8 mouse cellular contexts compared by ENCODE assay signal in genomic region chr9:62345633-62346387, GRCm38 (mm10). TPM values are rescaled to one million over a fixed set of nuclear protein-coding genes. Genes with fewer than 3 reads are reported as not detected.
DNase-seq lines count a peak whose midpoint lies in the region; ATAC-seq and TF ChIP-seq lines count a peak whose summit lies in the region.

No protein-coding gene starts in this region.

- in situ Hi-C loops in ES-E14 (cut with MboI; ENCODE audit: low sequenced_read_pairs in 2 of 2, unreplicated experiment in 2 of 2) = no loop called here

- H3K27me3 ChIP-seq in heart, embryonic 16.5 days (ENCODE audit: control insufficient read depth, insufficient read depth, low read length) = no peaks in the 10 kb centered on the region
- H3K27me3 ChIP-seq in liver, embryonic 14.5 days (ENCODE audit: control insufficient read depth, insufficient read depth, low read length) = no peaks in the 10 kb centered on the region; the same call in 1 of the 2 replicates

- WGBS in heart, embryonic 16.5 days = 41% methylated on average over 9 of the region's 9 CpGs
- 73% methylated on average over 9 of the region's 9 CpGs for WGBS in liver, embryonic 14.5 days (ENCODE audit: insufficient replicate concordance)

- peak overlapping the region; percentile 92 to 99; a peak in 3 of 4 replicates for H3K4me3 ChIP-seq in ES-E14 (ENCODE audit: insufficient read depth in 1 of 2, low read depth in 1 of 2, low read length in 2 of 2, poor library complexity in 1 of 2, severe bottlenecking in 1 of 2)
- H3K4me3 ChIP-seq in heart, embryonic 16.5 days (ENCODE audit: low read length) = peak overlapping the region; percentile 95
- H3K4me3 ChIP-seq in liver, embryonic 14.5 days (ENCODE audit: insufficient read depth in 1 of 2, low read depth in 2 of 2, low read length in 2 of 2) = peak overlapping the region in 1 of 2 experiments; percentile 71; a peak in 1 of 4 replicates

- no peak overlapping the region for H3K27ac ChIP-seq in ES-E14 (ENCODE audit: insufficient read depth, low read depth, low read length, poor library complexity, severe bottlenecking)
- peak overlapping the region; percentile 99 for H3K27ac ChIP-seq in heart, embryonic 16.5 days (ENCODE audit: low read length)
- peak overlapping the region; percentile 7; the same call in 1 of the 2 replicates for H3K27ac ChIP-seq in liver, embryonic 14.5 days

- no peak for TF ChIP-seq EP300 in liver, embryonic 14.5 days (IDR thresholded peaks at IDR 0.05; ENCODE audit: low read depth)

- peak overlapping the region; percentile 84 for H3K4me2 ChIP-seq in heart, embryonic 16.5 days (ENCODE audit: low read depth, low read length)
- H3K4me2 ChIP-seq in liver, embryonic 14.5 days (ENCODE audit: low read depth) = peak overlapping the region; percentile 97

- ATAC-seq in heart, embryonic 16.5 days (replicated peaks; ENCODE audit: extremely low read depth, insufficient read depth, low FRiP score) = no peak
- no peak for ATAC-seq in liver, embryonic 14.5 days (ENCODE audit: insufficient read depth)

- H3K4me1 ChIP-seq in ES-E14 (ENCODE audit: control insufficient read depth in 2 of 2, insufficient read depth in 2 of 2, low read length in 2 of 2, poor library complexity in 1 of 2) = peaks cover 11 to 23% of the 10 kb centered on the region in 2 experiments
- H3K4me1 ChIP-seq in heart, embryonic 16.5 days (ENCODE audit: control insufficient read depth, insufficient read depth, low read length) = peaks cover 52% of the 10 kb centered on the region
- H3K4me1 ChIP-seq in liver, embryonic 14.5 days (replicated peaks; ENCODE audit: control insufficient read depth in 2 of 2, insufficient read depth in 2 of 2, low read length in 1 of 2) = peaks cover 15 to 39% of the 10 kb centered on the region in 2 experiments

- DNase-seq in adrenal gland, postnatal 14 days = peak; percentile 28
- no peak for DNase-seq in adrenal gland, adult 8-10 months
- no peak for DNase-seq in ES-E14 (ENCODE audit: low read depth, low spot score)
- DNase-seq in liver, embryonic 14.5 days (ENCODE audit: low read depth in 3 of 3, low spot score in 3 of 3) = no peak
- no peak for DNase-seq in layer of hippocampus, adult 9-10 months (ENCODE audit: low spot score)
- DNase-seq in gastrocnemius, postnatal 14 days = no peak
- no peak for DNase-seq in adrenal gland, postnatal 10 days

- intact Hi-C loops in gastrocnemius, postnatal 14 days (cut with DNase I; ENCODE audit: low total_unique reads) = no loop called here

- H3K9ac ChIP-seq in ES-E14 (ENCODE audit: insufficient read depth, low read depth, low read length, poor library complexity, severe bottlenecking) = no peak overlapping the region; the same call in 1 of the 2 replicates
- H3K9ac ChIP-seq in heart, embryonic 16.5 days (ENCODE audit: low read length) = peak overlapping the region; percentile 97
- no peak overlapping the region for H3K9ac ChIP-seq in liver, embryonic 14.5 days (replicated peaks)

- no peaks in the 10 kb centered on the region for H3K9me3 ChIP-seq in ES-E14 (ENCODE audit: control insufficient read depth, insufficient read depth, low read depth, low read length)
- H3K9me3 ChIP-seq in heart, embryonic 16.5 days (replicated peaks; ENCODE audit: control insufficient read depth, low read length) = no peaks in the 10 kb centered on the region
- no peaks in the 10 kb centered on the region for H3K9me3 ChIP-seq in liver, embryonic 14.5 days (ENCODE audit: control insufficient read depth, low read length)

- TF ChIP-seq CTCF in liver, embryonic 14.5 days (IDR thresholded peaks at IDR 0.05; ENCODE audit: low read depth) = no peak

- peaks cover 6% of the 10 kb centered on the region; the same call in 1 of the 2 replicates for H3K36me3 ChIP-seq in ES-E14 (ENCODE audit: control insufficient read depth, insufficient read depth, low read length, poor library complexity, severe bottlenecking)
- no peaks in the 10 kb centered on the region for H3K36me3 ChIP-seq in heart, embryonic 16.5 days (ENCODE audit: control insufficient read depth, insufficient read depth)
- H3K36me3 ChIP-seq in liver, embryonic 14.5 days (replicated peaks; ENCODE audit: control insufficient read depth, insufficient read depth, low read depth) = no peaks in the 10 kb centered on the region

TF ChIP-seq in ES-E14, 5 proteins besides CTCF, POLR2A, EP300 and RAD21:
- TF ChIP-seq CHD2 (IDR thresholded peaks at IDR 0.05; ENCODE audit: low read depth, low read length) = no peak
- TF ChIP-seq ZNF384 (IDR thresholded peaks at IDR 0.05; ENCODE audit: low read depth, low read length) = no peak
- no peak for TF ChIP-seq ZC3H11A (IDR thresholded peaks at IDR 0.05; ENCODE audit: borderline replicate concordance, low read depth, low read length)
- no peak for TF ChIP-seq HCFC1 (IDR thresholded peaks at IDR 0.05; ENCODE audit: borderline replicate concordance, insufficient read depth, low read length)
- TF ChIP-seq MAFK (IDR thresholded peaks at IDR 0.05; ENCODE audit: insufficient read depth, low read depth, low read length) = no peak
TF ChIP-seq in ES-E14: peak in this region for 0.

RNA-seq across cellular contexts. Expression of gene Anp32a, which starts 4.7 kb away (rescaled TPM):
- 379 and 408 TPM in 2 replicates for total RNA-seq in adrenal gland, postnatal 14 days (2021)
- total RNA-seq in adrenal gland, adult 8-10 months (2022) = 100 to 1,000 TPM; 271 to 383 (median 310) TPM
- 93.5 and 96.0 TPM in 2 replicates for total RNA-seq in ES-E14 (2012; rRNA removed)
- 141 and 176 TPM in 2 replicates for polyA plus RNA-seq in heart, embryonic 16.5 days (2015; fragmentation: Nextera tagmentation; extraction: Ambion mirVana)
- 56.1 and 240 TPM in 2 replicates for polyA plus RNA-seq in liver, embryonic 14.5 days (2012; rRNA removed)
- polyA plus RNA-seq in liver, embryonic 14.5 days (2014; fragmentation: Nextera tagmentation; extraction: Ambion mirVana) = 54.3 and 54.7 TPM in 2 replicates
- 10 to 100 TPM; 73.6 to 76.9 TPM for total RNA-seq in gastrocnemius, postnatal 14 days (2021)
- total RNA-seq in adrenal gland, postnatal 10 days (2021) = 100 to 1,000 TPM; 274 to 316 TPM
